Mouse (Mus musculus): ENCODE data around the gene Ampd3.

DNA sequence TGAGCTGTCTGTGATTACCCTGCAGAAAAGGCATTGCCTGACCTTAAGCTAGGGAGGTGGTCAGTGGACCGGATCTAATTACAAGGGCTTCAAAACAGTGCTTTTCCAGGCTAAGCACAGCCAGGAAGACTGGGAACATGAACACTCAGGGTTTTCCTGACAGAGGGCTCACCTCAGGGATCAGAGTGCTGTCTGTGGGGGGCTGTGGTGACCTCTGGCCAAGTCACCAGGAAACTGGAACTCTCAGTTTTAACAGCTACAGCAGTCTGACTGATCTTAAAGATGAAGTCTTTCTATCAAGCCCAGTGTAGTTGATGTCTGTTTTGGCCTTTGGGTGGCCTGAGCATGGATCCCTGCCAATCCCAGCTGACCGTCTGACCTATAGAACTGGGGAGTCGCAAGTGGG is 17.7 kb downstream of the Ampd3 start:
- no peak for TF ChIP-seq POLR2A (IDR thresholded peaks at IDR 0.05; ENCODE audit: control insufficient read depth in 1 of 2, insufficient read depth in 1 of 2, low read depth in 1 of 2, low read length in 2 of 2, poor library complexity in 1 of 2)
- TF ChIP-seq SIN3A (IDR thresholded peaks at IDR 0.05; ENCODE audit: low read length) = no peak
- no peak for TF ChIP-seq CTCF (IDR thresholded peaks at IDR 0.05 in 2 of 3, conservative IDR thresholded peaks at IDR 0.05 in 1 of 3; ENCODE audit: control insufficient read depth in 1 of 3, insufficient read depth in 1 of 3, low read depth in 2 of 3, low read length in 3 of 3, poor library complexity in 1 of 3, severe bottlenecking in 1 of 3)
- TF ChIP-seq BHLHE40 (IDR thresholded peaks at IDR 0.05; ENCODE audit: borderline replicate concordance, low read depth, low read length) = no peak
- no peak for TF ChIP-seq ZKSCAN1 (IDR thresholded peaks at IDR 0.05; ENCODE audit: low read depth, low read length)
- TF ChIP-seq MEF2A (IDR thresholded peaks at IDR 0.05; ENCODE audit: extremely low read depth, insufficient replicate concordance, low read depth, low read length, poor library complexity, severe bottlenecking) = no peak
- no peak for TF ChIP-seq USF2 (IDR thresholded peaks at IDR 0.05; ENCODE audit: borderline replicate concordance in 1 of 2, insufficient read depth in 1 of 2, low read depth in 1 of 2, low read length in 2 of 2)
- no peak for TF ChIP-seq MAX (IDR thresholded peaks at IDR 0.05; ENCODE audit: low read length)
- TF ChIP-seq MAFK (IDR thresholded peaks at IDR 0.05; ENCODE audit: borderline replicate concordance, low read depth, low read length) = no peak
- no peak for TF ChIP-seq KAT2A (conservative IDR thresholded peaks at IDR 0.05; ENCODE audit: low read depth, low read length)
- TF ChIP-seq GABPA (IDR thresholded peaks at IDR 0.05; ENCODE audit: low read depth, low read length) = no peak
- TF ChIP-seq USF1 (IDR thresholded peaks at IDR 0.05; ENCODE audit: low read depth, low read length) = no peak
- no peak for TF ChIP-seq EP300 (IDR thresholded peaks at IDR 0.05; ENCODE audit: low read depth in 1 of 2, low read length in 2 of 2)
